Mouse (Mus musculus) MEL (cell line): Measurements from ENCODE around the gene Adm2. TPM values are rescaled to one million over a fixed set of nuclear protein-coding genes. Genes with fewer than 3 reads are reported as not detected.

ENCODE experiments used
- DNase-seq: peaks from one replicate; pipeline ENCODE4 v3.0.0; 2011; ENCODE audit warnings: low read depth, low spot score
- H3K27ac ChIP-seq: 2 replicates; pipeline ENCODE4 v1.5.1; 2012; ENCODE audit warnings: low read depth, mild to moderate bottlenecking, control low read depth, low read length, moderate library complexity; ENCODE audit not compliant: control insufficient read depth
- H3K27me3 ChIP-seq, 2 experiments: fragments of 150-350 bp in 1 of 2; sonication (generic) in 1 of 2; 2 replicates each; pipeline ENCODE4 v1.6.1; 2012; ENCODE audit warnings: low read length in 2 of 2, mild to moderate bottlenecking in 2 of 2, improper control_type of control experiment in 1 of 2, moderate library complexity in 1 of 2; ENCODE audit not compliant: insufficient read depth in 2 of 2, control insufficient read depth in 1 of 2
- H3K36me3 ChIP-seq, 2 experiments: 2 replicates each; pipeline ENCODE4 v1.6.1; 2012 to 2014; ENCODE audit warnings: low read length in 2 of 2, improper control_type of control experiment in 1 of 2, inconsistent platforms in 1 of 2, mild to moderate bottlenecking in 1 of 2; ENCODE audit not compliant: insufficient read depth in 2 of 2, control insufficient read depth in 1 of 2
- H3K4me1 ChIP-seq, 2 experiments: fragments of 150-350 bp in 1 of 2; sonication (generic) in 1 of 2; 2 replicates each; pipeline ENCODE4 v1.6.1; 2012; ENCODE audit warnings: low read length in 2 of 2, improper control_type of control experiment in 1 of 2, mild to moderate bottlenecking in 1 of 2; ENCODE audit not compliant: insufficient read depth in 2 of 2, control insufficient read depth in 1 of 2
- H3K4me3 ChIP-seq, 2 experiments: fragments of 150-350 bp in 1 of 2; sonication (generic) in 1 of 2; 2 replicates each; pipeline ENCODE4 v1.5.1; 2012; ENCODE audit warnings: low read depth in 2 of 2, low read length in 2 of 2, mild to moderate bottlenecking in 2 of 2, moderate library complexity in 2 of 2, control low read depth in 1 of 2, improper control_type of control experiment in 1 of 2; ENCODE audit not compliant: control insufficient read depth in 1 of 2, insufficient read depth in 1 of 2
- H3K79me2 ChIP-seq: 2 replicates; pipeline ENCODE4 v1.6.1; 2012; ENCODE audit warnings: mild to moderate bottlenecking, low read length, moderate library complexity; ENCODE audit not compliant: control insufficient read depth, poor library complexity, insufficient read depth
- H3K9ac ChIP-seq: 2 replicates; pipeline ENCODE4 v1.6.1; 2012; ENCODE audit warnings: low read depth, mild to moderate bottlenecking, control low read depth, low read length, moderate library complexity; ENCODE audit not compliant: control insufficient read depth, poor library complexity, severe bottlenecking
- H3K9me3 ChIP-seq: fragments of 150-350 bp; sonication (generic); replicated peaks from 2 replicates; pipeline ENCODE4 v1.6.1; 2012; ENCODE audit warnings: mild to moderate bottlenecking, low read length, improper control_type of control experiment, moderate library complexity; ENCODE audit not compliant: insufficient read depth
- BHLHE40 ChIP-seq: IDR thresholded peaks from 2 replicates; pipeline ENCODE4 v1.6.1; 2012; ENCODE audit warnings: low read depth, mild to moderate bottlenecking, inconsistent platforms, low read length, improper control_type of control experiment, borderline replicate concordance
- CHD1 ChIP-seq: IDR thresholded peaks from 2 replicates; pipeline ENCODE4 v1.6.1; 2012; ENCODE audit warnings: low read depth, mild to moderate bottlenecking, inconsistent platforms, low read length, improper control_type of control experiment
- CTCF ChIP-seq, 3 experiments: IDR thresholded peaks in 2 of 3; conservative IDR thresholded peaks in 1 of 3; 2 replicates each; pipeline ENCODE4 v1.5.1; 2011 to 2012; ENCODE audit warnings: low read length in 3 of 3, low read depth in 2 of 3, mild to moderate bottlenecking in 2 of 3, improper control_type of control experiment in 1 of 3, inconsistent platforms in 1 of 3, mixed read lengths in 1 of 3, moderate library complexity in 1 of 3; ENCODE audit not compliant: control insufficient read depth in 1 of 3, insufficient read depth in 1 of 3, poor library complexity in 1 of 3, severe bottlenecking in 1 of 3
- E2F4 ChIP-seq: IDR thresholded peaks from 2 replicates; pipeline ENCODE4 v1.6.1; 2011; ENCODE audit warnings: low read depth, low read length, improper control_type of control experiment, borderline replicate concordance
- EP300 ChIP-seq, 2 experiments: IDR thresholded peaks; 2 replicates each; pipeline ENCODE4 v1.6.1; 2011; ENCODE audit warnings: improper control_type of control experiment in 2 of 2, low read length in 2 of 2, low read depth in 1 of 2, mild to moderate bottlenecking in 1 of 2
- ETS1 ChIP-seq: IDR thresholded peaks from 2 replicates; pipeline ENCODE4 v1.6.1; 2012; ENCODE audit warnings: low read depth, mild to moderate bottlenecking, inconsistent platforms, low read length, improper control_type of control experiment, moderate library complexity
- HCFC1 ChIP-seq: IDR thresholded peaks from 2 replicates; pipeline ENCODE4 v1.6.1; 2012; ENCODE audit warnings: low read depth, mild to moderate bottlenecking, inconsistent platforms, low read length, improper control_type of control experiment, moderate library complexity
- KAT2A ChIP-seq: conservative IDR thresholded peaks from 2 replicates; pipeline ENCODE4 v1.6.1; 2012; ENCODE audit warnings: low read depth, low read length, improper control_type of control experiment, inconsistent platforms
- MAZ ChIP-seq: IDR thresholded peaks from 2 replicates; pipeline ENCODE4 v1.6.1; 2012; ENCODE audit warnings: low read depth, mild to moderate bottlenecking, inconsistent platforms, low read length, improper control_type of control experiment
- MXI1 ChIP-seq: IDR thresholded peaks from 2 replicates; pipeline ENCODE4 v1.6.1; 2011; ENCODE audit warnings: mild to moderate bottlenecking, low read depth, low read length, improper control_type of control experiment
- MYB ChIP-seq: IDR thresholded peaks from 2 replicates; pipeline ENCODE4 v1.6.1; 2011; ENCODE audit warnings: mild to moderate bottlenecking, low read depth, low read length, improper control_type of control experiment
- NELFE ChIP-seq: IDR thresholded peaks from 2 replicates; pipeline ENCODE4 v1.6.1; 2011; ENCODE audit warnings: low read depth, low read length, improper control_type of control experiment
- NRF1 ChIP-seq: IDR thresholded peaks from 2 replicates; pipeline ENCODE4 v1.6.1; 2014; ENCODE audit warnings: low read depth, mild to moderate bottlenecking, inconsistent platforms, low read length, improper control_type of control experiment, moderate library complexity; ENCODE audit not compliant: poor library complexity, insufficient read depth, severe bottlenecking
- POLR2A ChIP-seq, 2 experiments: IDR thresholded peaks; 2 replicates each; pipeline ENCODE4 v1.6.1; 2011 to 2012; ENCODE audit warnings: low read length in 2 of 2, mild to moderate bottlenecking in 2 of 2, control low read depth in 1 of 2, improper control_type of control experiment in 1 of 2, low read depth in 1 of 2, moderate library complexity in 1 of 2; ENCODE audit not compliant: control insufficient read depth in 1 of 2, insufficient read depth in 1 of 2, poor library complexity in 1 of 2
- POLR2AphosphoS2 ChIP-seq: IDR thresholded peaks from 2 replicates; pipeline ENCODE4 v1.6.1; 2011; ENCODE audit warnings: low read length, improper control_type of control experiment
- RAD21 ChIP-seq: IDR thresholded peaks from 2 replicates; pipeline ENCODE4 v1.6.1; 2011; ENCODE audit warnings: mild to moderate bottlenecking, low read depth, low read length, improper control_type of control experiment
- SMC3 ChIP-seq: IDR thresholded peaks from 2 replicates; pipeline ENCODE4 v1.6.1; 2011; ENCODE audit warnings: low read depth, low read length, improper control_type of control experiment
- TAL1 ChIP-seq: IDR thresholded peaks from 2 replicates; pipeline ENCODE4 v1.6.1; 2012; ENCODE audit warnings: mild to moderate bottlenecking, inconsistent platforms, low read length, moderate library complexity, mixed read lengths
- TBP ChIP-seq: IDR thresholded peaks from 2 replicates; pipeline ENCODE4 v1.8.0; 2011; ENCODE audit warnings: low read depth, low read length, improper control_type of control experiment
- UBTF ChIP-seq: IDR thresholded peaks from 2 replicates; pipeline ENCODE4 v1.6.1; 2012; ENCODE audit warnings: low read depth, mild to moderate bottlenecking, inconsistent platforms, low read length, improper control_type of control experiment, moderate library complexity, borderline replicate concordance; ENCODE audit not compliant: insufficient read depth
- USF2 ChIP-seq, 2 experiments: IDR thresholded peaks; 2 replicates each; pipeline ENCODE4 v1.6.1; 2011 to 2012; ENCODE audit warnings: improper control_type of control experiment in 2 of 2, low read length in 2 of 2, borderline replicate concordance in 1 of 2, inconsistent platforms in 1 of 2, low read depth in 1 of 2, mild to moderate bottlenecking in 1 of 2; ENCODE audit not compliant: insufficient read depth in 1 of 2
- ZC3H11A ChIP-seq: IDR thresholded peaks from 2 replicates; pipeline ENCODE4 v1.6.1; 2012; ENCODE audit warnings: low read depth, mild to moderate bottlenecking, inconsistent platforms, low read length, improper control_type of control experiment
- ZNF384 ChIP-seq: IDR thresholded peaks from 2 replicates; pipeline ENCODE4 v1.6.1; 2012; ENCODE audit warnings: low read depth, mild to moderate bottlenecking, inconsistent platforms, low read length, improper control_type of control experiment
- polyA plus RNA-seq, 2 experiments: library from polyadenylated mRNA; stranded (reverse) in 1 of 2; unstranded in 1 of 2; fragments of >175 nt in 1 of 2; fragments of >200 nt in 1 of 2; gene quantifications; 2 replicates each; pipeline versions ENCODE4 v1.2.1 to v1.2.4; 2012; ENCODE audit warnings: low replicate concordance in 2 of 2, low read depth in 1 of 2; ENCODE audit not compliant: insufficient read length in 2 of 2, insufficient read depth in 1 of 2, missing spikeins in 1 of 2
- total RNA-seq: library from RNA; depleted of rRNA; stranded (reverse); fragments of 300-350 nt; gene quantifications from 2 replicates; pipeline ENCODE4 v1.2.3, GENCODE M21; 2012

Gene Adm2
- total and polyA plus RNA-seq, 3 experiments = 1.4 to 18.2 TPM; not detected in 1

DNA sequence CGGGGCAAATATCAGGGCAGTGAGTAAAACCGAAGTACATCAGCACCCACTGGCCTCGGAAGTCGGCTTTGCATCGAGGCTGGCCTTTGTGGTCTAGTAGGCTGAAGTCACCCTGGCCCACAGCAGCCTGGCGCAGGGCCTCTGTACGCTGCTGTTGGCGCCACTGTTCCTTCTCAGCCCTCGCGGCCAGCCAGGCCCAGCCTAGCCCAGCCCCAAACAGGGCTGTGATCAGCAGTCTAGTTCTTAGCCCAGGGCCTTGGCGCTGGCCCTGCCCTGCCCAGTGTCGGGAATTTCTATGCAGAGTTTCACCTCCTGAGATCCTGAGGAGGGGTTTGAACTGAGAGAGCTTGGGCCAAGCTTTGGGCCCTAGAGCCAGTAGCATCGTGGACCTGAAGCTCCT, 49.5 kb downstream of the Adm2 start:
- Histone ChIP-seq H3K9ac (no peak overlapping the region; the same call in 1 of the 2 replicates), H3K27ac (no peak overlapping the region), H3K27me3 (no peaks in the 10 kb centered on the region), H3K9me3 (no peaks in the 10 kb centered on the region), H3K79me2 (peaks cover 20% of the 10 kb centered on the region), H3K4me3 (no peak overlapping the region; a peak in 1 of 4 replicates), H3K36me3 (peaks cover 3 to 6% of the 10 kb centered on the region in 2 experiments; a peak in 3 of 4 replicates), H3K4me1 (0 out of 4 replicates have a peak, but pooled peaks cover 0 to 3% of the 10 kb centered on the region in 2 experiments)
- no peak for TF ChIP-seq MYB
- TF ChIP-seq HCFC1 = no peak
- TF ChIP-seq KAT2A = no peak
- no peak; a peak in 1 of 4 replicates for TF ChIP-seq POLR2A (IDR thresholded peaks at IDR 0.05; ENCODE audit: control insufficient read depth in 1 of 2, insufficient read depth in 1 of 2, low read depth in 1 of 2, low read length in 2 of 2, poor library complexity in 1 of 2)
- no peak for TF ChIP-seq ETS1
- TF ChIP-seq NRF1 = no peak
- TF ChIP-seq MAZ = no peak
- TF ChIP-seq POLR2AphosphoS2 = no peak; the same call in 1 of the 2 replicates
- no peak for TF ChIP-seq EP300 (IDR thresholded peaks at IDR 0.05; ENCODE audit: low read depth in 1 of 2, low read length in 2 of 2)
- TF ChIP-seq ZC3H11A = no peak
- TF ChIP-seq TBP = no peak
- no peak for TF ChIP-seq TAL1
- no peak for TF ChIP-seq SMC3
- TF ChIP-seq NELFE = no peak
- no peak for TF ChIP-seq RAD21
- no peak for TF ChIP-seq E2F4
- no peak for TF ChIP-seq USF2 (IDR thresholded peaks at IDR 0.05; ENCODE audit: borderline replicate concordance in 1 of 2, insufficient read depth in 1 of 2, low read depth in 1 of 2, low read length in 2 of 2)
- no peak for DNase-seq

DNA sequence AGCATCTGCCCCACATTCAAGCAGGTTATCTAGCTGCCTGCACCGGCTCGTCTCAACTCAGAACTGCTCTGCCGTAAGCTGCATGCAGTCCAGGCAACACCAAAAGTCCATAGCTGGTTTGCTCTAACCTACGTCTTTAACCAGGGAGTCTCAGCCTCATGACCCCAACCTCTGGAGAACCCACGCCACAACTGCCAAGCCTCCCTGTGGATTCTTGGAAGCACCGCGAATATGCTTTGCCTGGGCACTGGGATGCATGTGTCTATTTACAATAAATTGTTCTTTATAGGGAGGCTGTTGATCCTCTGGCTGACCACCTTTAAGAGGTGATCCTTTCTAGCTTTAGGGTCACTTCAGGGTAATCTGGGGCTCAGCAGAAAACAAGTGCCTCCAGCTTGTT, 50.0 kb downstream of the Adm2 start:
- Histone ChIP-seq H3K9me3 (no peaks in the 10 kb centered on the region), H3K27me3 (no peaks in the 10 kb centered on the region), H3K4me3 (peak overlapping the region; percentile 63 to 76), H3K79me2 (peaks cover 20% of the 10 kb centered on the region), H3K27ac (no peak overlapping the region), H3K4me1 (0 out of 4 replicates have a peak, but pooled peaks cover 0 to 3% of the 10 kb centered on the region in 2 experiments)
- peak; percentile 31 for DNase-seq
- TF ChIP-seq TAL1 = no peak
- no peak for TF ChIP-seq USF2 (IDR thresholded peaks at IDR 0.05; ENCODE audit: borderline replicate concordance in 1 of 2, insufficient read depth in 1 of 2, low read depth in 1 of 2, low read length in 2 of 2)
- TF ChIP-seq CHD1 = no peak
- TF ChIP-seq CTCF (IDR thresholded peaks at IDR 0.05 in 2 of 3, conservative IDR thresholded peaks at IDR 0.05 in 1 of 3; ENCODE audit: control insufficient read depth in 1 of 3, insufficient read depth in 1 of 3, low read depth in 2 of 3, low read length in 3 of 3, poor library complexity in 1 of 3, severe bottlenecking in 1 of 3) = no peak
- no peak for TF ChIP-seq NELFE
- TF ChIP-seq ZC3H11A = no peak
- no peak for TF ChIP-seq NRF1
- TF ChIP-seq KAT2A = no peak
- no peak for TF ChIP-seq ETS1
- no peak for TF ChIP-seq MAZ
- no peak for TF ChIP-seq BHLHE40
- TF ChIP-seq POLR2A (IDR thresholded peaks at IDR 0.05; ENCODE audit: control insufficient read depth in 1 of 2, insufficient read depth in 1 of 2, low read depth in 1 of 2, low read length in 2 of 2, poor library complexity in 1 of 2) = no peak
- TF ChIP-seq ZNF384 = no peak
- TF ChIP-seq POLR2AphosphoS2 = no peak
- no peak for TF ChIP-seq UBTF
- TF ChIP-seq MXI1 = no peak
- TF ChIP-seq MYB = no peak
- TF ChIP-seq, all 39 proteins: peak for 0
- H3K9ac ChIP-seq = peak overlapping the region; percentile 90
- H3K36me3 ChIP-seq = peaks cover 3 to 5% of the 10 kb centered on the region in 2 experiments; a peak in 3 of 4 replicates
